Mouse (Mus musculus): ENCODE data around the gene Fabp6. TPM values are rescaled to one million over a fixed set of nuclear protein-coding genes. Genes with fewer than 3 reads are reported as not detected.

Gene Fabp6
- total RNA-seq (2017): not detected in 2 replicates

DNA sequence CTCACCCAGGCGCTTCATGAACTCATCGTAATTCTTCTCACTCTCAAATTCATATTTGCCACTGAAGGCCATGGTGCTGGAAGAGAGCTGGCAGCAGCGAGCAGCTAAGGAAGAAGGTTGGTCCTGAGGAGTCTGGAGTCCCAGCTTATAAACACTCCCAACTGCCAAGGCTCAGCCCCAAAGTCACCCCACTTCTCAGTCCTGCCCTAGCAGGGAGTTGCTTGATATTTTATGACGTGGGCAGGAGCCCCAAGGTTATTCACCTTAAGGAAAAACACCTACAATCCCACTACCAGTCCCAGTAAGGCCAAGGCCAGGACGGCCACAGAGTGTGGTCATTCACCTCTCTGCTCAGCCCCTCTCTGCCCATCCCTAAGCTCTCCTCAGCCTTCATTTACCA lies at the start of gene Fabp6:
Fabp6 (minus strand) TSS at position 101 of the 400 bp plus-strand sequence.
- ATAC-seq (ENCODE audit: extremely low read depth, insufficient number of reproducible peaks, low FRiP score, poor library complexity, severe bottlenecking): no peak

DNA sequence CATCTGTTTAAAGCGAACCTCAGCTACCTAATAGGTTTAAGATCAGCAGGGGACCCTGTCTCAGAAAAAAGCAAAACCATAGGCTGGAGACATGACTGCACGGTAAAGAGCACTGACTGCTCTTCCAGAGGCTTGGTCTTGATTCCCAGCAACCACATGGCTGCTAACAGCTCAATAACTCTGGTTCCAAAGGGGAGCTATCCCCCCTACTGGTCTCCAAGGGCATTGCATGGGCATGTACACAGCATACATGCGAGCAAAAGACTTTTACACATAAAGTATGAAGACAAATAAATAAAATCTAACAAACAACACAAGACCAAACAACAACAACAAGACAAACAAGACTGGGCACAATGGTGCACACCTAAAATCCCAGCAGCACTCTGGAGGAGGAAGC lies 43.9 kb upstream of the Fabp6 start:
- ATAC-seq (ENCODE audit: extremely low read depth, insufficient number of reproducible peaks, low FRiP score, poor library complexity, severe bottlenecking): no peak

DNA sequence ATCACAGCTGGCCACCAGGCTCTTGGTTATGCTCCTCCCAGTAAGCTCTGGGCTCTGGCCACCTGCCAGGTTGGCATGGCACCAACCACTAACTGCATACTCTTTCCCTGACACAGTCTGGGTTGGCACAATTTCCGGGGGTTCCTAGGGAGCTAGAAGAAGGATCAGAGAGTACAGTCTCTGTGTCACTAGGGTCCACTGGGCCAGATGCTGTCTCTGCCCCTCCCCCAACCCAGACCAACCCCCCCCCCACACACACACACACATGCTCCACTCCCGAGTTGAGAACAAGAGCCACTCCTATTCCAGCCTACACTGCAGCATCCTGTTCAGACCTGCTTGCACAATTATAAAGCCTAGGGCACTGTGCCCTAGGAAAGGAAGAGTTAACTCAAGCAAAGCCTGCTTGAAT lies 41.8 kb upstream of the Fabp6 start:
- no peak for ATAC-seq (ENCODE audit: extremely low read depth, insufficient number of reproducible peaks, low FRiP score, poor library complexity, severe bottlenecking)

DNA sequence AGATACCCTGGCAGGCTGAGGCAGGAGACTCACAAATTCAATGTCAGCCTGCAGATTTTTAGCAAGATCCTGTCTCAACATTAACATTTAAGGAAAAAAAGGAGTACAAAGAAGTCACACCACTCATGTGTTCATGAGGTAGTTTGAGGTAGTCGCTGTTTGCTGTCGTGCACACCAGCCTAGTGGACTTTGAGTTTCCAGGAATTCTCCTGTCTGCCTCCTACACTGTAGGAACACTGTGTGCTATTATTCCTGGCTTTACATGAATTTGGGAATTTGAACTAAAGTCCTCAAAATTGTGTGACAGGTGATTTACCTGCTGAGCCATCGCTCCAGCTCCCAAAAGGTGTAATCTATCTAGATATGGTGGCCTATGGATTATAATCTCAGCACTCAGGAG lies 37.1 kb upstream of the Fabp6 start:
- no peak for ATAC-seq (ENCODE audit: extremely low read depth, insufficient number of reproducible peaks, low FRiP score, poor library complexity, severe bottlenecking)

- ATAC-seq (ENCODE audit: extremely low read depth, insufficient number of reproducible peaks, low FRiP score, poor library complexity, severe bottlenecking): no peak
Observed at GRCm38 (mm10) chr11:43636761-43637160, 35.4 kb upstream of the Fabp6 start.

DNA sequence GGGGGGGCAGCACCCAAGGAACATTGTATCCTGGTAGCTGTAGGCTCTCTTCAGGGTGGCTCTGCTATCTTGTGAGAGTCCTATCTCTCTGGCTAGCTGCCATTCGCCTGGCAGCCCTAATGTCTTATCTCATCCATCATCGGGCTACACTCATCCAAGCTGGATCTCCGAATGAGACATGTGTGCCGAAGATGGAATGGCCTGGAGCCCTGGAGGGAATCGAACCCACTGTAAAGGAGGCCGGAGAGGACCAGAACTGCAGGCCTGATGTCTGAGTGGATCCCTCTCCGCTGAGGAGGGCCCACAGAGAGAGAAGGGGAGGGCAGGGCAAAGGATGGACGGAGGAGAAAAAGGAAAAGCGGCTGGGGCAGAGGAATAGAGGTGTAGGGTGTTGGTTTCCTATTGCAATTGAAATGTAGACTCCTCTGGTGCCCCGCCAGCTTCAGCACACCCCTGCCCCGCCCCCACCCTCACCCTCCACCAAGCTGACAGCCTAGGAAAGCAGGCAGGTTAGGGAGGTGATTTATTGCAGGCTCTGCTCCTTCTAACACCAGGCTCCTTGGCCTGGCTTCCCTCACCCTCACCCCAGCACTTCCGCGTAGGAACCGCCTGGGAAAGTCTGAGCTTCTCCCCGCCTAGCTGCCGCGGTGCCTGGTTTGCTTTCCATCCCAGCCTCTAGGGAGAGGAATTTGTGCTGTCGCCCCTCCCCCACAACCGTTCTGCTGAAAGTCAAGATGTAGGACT lies 32.5 kb upstream of the Fabp6 start:
- no peak for ATAC-seq (ENCODE audit: extremely low read depth, insufficient number of reproducible peaks, low FRiP score, poor library complexity, severe bottlenecking)

DNA sequence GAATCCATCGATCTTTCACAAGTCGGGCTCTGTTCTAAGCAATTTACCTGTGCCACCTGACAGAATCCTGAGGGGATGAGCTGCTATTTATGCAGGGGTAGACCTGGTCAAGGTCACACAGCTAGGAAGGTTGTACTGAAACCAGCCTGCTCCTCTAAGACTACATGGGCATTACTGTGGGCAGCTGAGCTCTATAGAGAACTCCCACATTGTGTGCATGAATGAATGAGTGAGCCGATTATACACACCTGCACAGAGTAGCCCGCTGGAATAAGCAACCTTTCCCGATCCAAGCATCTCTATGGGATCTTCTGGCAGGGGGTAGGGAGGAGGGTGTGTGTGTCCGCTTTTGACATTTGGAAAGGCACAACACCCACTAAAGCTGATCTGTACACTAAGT lies 31.8 kb upstream of the Fabp6 start:
- ATAC-seq (ENCODE audit: extremely low read depth, insufficient number of reproducible peaks, low FRiP score, poor library complexity, severe bottlenecking): no peak

- ATAC-seq (ENCODE audit: extremely low read depth, insufficient number of reproducible peaks, low FRiP score, poor library complexity, severe bottlenecking): no peak
Observed at GRCm38 (mm10) chr11:43632566-43632965, 31.2 kb upstream of the Fabp6 start.

DNA sequence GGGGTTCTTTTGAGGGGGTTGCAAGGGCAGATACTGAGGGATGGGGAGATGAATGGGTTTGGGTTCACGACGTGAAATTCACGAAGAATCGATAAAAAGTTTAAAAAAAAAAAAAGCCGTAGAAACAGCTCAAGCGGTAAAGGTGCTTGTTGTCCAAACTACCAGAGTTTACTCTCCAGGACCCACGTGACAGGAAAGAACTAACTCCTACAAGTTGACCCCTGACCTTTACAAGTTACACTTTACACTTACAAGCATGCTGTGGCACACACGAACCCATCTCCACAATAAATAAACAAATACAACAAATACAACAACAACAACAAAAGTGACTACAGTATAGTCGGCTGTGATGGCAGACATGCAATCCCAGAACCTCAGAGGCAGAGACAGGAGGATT lies 30.3 kb upstream of the Fabp6 start:
- no peak for ATAC-seq (ENCODE audit: extremely low read depth, insufficient number of reproducible peaks, low FRiP score, poor library complexity, severe bottlenecking)

GRCm38 (mm10) chr11:43626927-43627645 lies 25.7 kb upstream of the Fabp6 start:
- no peak for ATAC-seq (ENCODE audit: extremely low read depth, insufficient number of reproducible peaks, low FRiP score, poor library complexity, severe bottlenecking)

GRCm38 (mm10) chr11:43626300-43626926 lies 25.1 kb upstream of the Fabp6 start:
- no peak for ATAC-seq (ENCODE audit: extremely low read depth, insufficient number of reproducible peaks, low FRiP score, poor library complexity, severe bottlenecking)

DNA sequence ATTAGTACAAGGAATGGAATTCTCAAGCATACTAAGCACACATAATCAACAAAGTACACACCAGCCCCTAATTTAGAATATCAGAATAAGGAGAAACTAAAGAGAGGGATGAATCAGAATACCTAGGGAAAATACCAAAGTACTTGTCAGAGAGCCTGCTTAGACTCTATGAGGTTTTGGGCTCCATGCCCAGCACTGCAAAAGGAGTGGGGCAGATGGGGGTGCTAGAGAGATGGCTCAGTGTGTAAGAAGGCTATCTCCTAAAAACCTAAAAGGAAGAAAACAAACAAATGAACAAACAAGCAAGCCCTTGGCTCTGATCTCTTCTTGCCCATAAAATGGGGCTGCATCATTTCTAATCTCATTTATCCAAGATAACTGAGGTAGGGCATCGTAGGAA lies 23.0 kb upstream of the Fabp6 start:
- no peak for ATAC-seq (ENCODE audit: extremely low read depth, insufficient number of reproducible peaks, low FRiP score, poor library complexity, severe bottlenecking)

DNA sequence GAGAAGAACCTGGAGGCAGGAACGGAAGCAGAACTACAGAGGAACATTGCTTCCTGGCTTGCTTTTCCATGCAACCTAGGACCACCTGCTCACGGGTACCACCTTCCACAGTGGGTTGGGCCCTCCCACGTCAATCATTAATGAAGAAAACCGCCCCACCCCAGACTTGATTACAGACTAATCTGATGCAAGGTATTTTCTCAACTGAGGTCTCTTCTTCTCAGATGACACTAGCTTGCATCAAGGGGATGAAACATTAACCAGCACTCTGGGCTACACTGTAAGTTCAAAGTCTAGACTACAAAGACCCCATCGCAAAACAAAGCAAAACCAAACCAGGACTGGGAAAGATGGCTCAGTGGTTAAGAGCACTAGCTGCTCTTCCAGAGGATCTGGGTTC lies 20.4 kb upstream of the Fabp6 start:
- no peak for ATAC-seq (ENCODE audit: extremely low read depth, insufficient number of reproducible peaks, low FRiP score, poor library complexity, severe bottlenecking)

DNA sequence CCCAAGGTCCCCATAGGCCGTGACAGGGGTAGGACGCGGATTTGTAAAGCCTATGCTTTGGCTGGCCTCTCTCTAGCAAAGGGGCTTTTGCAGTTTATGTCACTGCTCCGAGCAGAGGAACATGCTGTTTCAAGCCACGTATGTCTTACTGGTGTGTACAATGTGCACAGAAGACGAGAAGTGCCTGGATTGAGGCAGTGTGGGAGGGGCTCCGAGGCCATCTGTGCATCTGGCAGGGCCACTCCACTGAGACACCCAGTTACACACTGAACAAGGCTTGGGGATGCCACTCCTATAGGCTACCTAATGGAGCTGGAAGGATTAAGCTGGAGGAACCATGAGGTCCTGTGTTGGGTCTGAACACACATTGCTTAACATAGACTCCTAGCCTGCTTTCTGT lies 17.1 kb upstream of the Fabp6 start:
- no peak for ATAC-seq (ENCODE audit: extremely low read depth, insufficient number of reproducible peaks, low FRiP score, poor library complexity, severe bottlenecking)

GRCm38 (mm10) chr11:43617924-43618323 lies 16.6 kb upstream of the Fabp6 start:
- ATAC-seq (ENCODE audit: extremely low read depth, insufficient number of reproducible peaks, low FRiP score, poor library complexity, severe bottlenecking): no peak

DNA sequence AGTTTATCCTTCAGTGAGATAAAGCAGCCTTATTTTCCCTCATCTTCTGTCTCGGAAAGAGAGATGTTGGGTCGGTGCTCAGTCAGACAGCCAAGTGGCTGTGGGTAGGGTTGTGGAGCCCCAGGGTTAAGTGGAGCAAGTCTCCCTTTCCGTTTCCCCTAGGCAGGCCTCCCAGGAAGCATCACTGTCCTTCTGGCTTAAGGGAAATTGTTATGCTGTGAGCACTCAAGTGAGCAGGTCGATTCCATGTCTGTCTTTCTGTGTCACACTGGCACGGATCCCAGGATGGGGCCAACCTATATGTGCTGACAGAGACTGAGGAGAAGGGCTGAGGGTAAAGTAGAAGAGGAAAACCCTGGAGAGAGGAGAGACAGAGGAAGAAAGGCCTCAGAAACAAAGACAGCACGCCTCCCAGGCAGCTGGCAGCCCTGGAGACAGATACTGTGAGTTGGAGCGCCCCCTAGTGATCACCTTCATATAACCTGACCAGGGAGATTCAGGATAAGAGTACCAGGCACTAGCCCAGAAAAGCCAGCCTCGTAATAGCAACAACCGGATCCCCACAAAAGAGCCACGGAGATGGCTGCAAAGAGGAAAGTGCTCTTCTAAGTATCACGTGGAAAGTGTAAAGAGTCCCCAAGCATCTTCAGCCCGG lies 11.6 kb upstream of the Fabp6 start:
- 0 out of 2 replicates have a peak, but pooled peaks have one; percentile 48 for ATAC-seq (ENCODE audit: extremely low read depth, insufficient number of reproducible peaks, low FRiP score, poor library complexity, severe bottlenecking)

DNA sequence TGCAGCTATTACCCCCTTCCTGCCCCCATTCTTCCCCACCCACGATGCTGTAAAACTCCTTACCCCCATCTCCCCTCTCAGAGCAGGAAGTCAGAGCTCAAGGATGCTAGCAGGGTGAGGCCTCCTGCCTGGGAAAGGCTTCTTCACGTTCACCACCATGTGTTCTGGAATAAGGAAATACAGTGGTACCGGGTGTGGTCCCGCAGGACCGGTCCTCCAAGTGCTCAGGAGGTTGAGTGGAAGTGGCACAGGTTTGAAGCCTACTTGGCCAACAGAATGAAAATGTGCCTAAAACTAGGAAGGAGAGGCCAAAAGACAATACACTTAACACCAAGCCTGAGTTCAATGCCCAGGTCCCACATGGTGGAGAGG lies 9.3 kb upstream of the Fabp6 start:
- ATAC-seq (ENCODE audit: extremely low read depth, insufficient number of reproducible peaks, low FRiP score, poor library complexity, severe bottlenecking): no peak

DNA sequence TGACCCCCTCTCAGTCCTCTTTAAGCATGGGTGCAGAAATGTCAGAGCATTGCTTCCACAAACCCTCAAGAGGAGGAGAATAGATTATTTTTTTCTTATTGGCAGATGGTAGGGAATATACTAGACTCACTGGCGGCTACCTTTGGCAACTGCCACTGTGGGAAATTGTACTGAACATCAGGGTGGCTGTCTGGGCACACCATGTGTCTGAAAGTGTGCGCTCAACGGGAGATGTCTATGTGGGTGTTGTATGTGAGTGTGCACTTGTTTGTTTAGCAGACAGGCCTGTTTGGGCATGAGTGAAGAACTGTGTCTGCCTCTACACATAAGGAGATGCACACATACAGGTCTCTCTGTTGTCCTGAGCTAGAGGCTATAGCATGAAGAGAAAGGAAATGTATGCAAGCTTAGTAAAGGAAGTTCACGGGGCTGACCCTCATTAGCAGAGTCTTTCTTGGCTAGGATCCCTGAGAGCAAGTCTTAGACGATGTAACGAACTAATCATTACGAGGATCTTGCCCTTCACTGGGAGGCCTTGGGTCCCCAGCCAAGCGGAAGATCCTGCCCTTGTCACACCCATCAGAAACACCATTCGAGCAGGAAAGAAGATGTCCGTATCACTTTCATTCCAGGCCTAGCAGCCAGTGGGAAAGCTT lies 8.8 kb upstream of the Fabp6 start:
- ATAC-seq (ENCODE audit: extremely low read depth, insufficient number of reproducible peaks, low FRiP score, poor library complexity, severe bottlenecking): no peak

- no peak for ATAC-seq (ENCODE audit: extremely low read depth, insufficient number of reproducible peaks, low FRiP score, poor library complexity, severe bottlenecking)
Observed at GRCm38 (mm10) chr11:43608440-43608839, 7.1 kb upstream of the Fabp6 start.

Data from neutrophil, adult 5-6 weeks (primary cell).